Mouse (Mus musculus): ENCODE measurements around the gene Exoc2. TPM values are rescaled to one million over a fixed set of nuclear protein-coding genes. Genes with fewer than 3 reads are reported as not detected.

The Exoc2 gene
- total and polyA plus RNA-seq, 3 experiments, result 22.1 to 26.0 TPM; not detected in 1

GRCm38 (mm10) chr13:30793616-30794015 is 180.3 kb downstream of the Exoc2 start:
- H3K4me3 ChIP-seq (ENCODE audit: control insufficient read depth in 1 of 2, insufficient read depth in 1 of 2, low read depth in 2 of 2, low read length in 2 of 2), result no peak overlapping the region

GRCm38 (mm10) chr13:30793196-30793595 is 180.7 kb downstream of the Exoc2 start:
- Histone ChIP-seq H3K9ac (ENCODE audit: control insufficient read depth, low read depth, low read length, poor library complexity, severe bottlenecking) (no peak overlapping the region), H3K36me3 (ENCODE audit: control insufficient read depth in 1 of 2, insufficient read depth in 2 of 2, low read length in 2 of 2) (no peaks in the 10 kb centered on the region), H3K27ac (ENCODE audit: control insufficient read depth, low read depth, low read length) (no peak overlapping the region), H3K4me3 (ENCODE audit: control insufficient read depth in 1 of 2, insufficient read depth in 1 of 2, low read depth in 2 of 2, low read length in 2 of 2) (no peak overlapping the region), H3K9me3 (replicated peaks; ENCODE audit: insufficient read depth, low read length) (no peaks in the 10 kb centered on the region), H3K27me3 (ENCODE audit: control insufficient read depth in 1 of 2, insufficient read depth in 2 of 2, low read length in 2 of 2) (no peaks in the 10 kb centered on the region), H3K79me2 (ENCODE audit: control insufficient read depth, insufficient read depth, low read length, poor library complexity) (no peaks in the 10 kb centered on the region), H3K4me1 (ENCODE audit: control insufficient read depth in 1 of 2, insufficient read depth in 2 of 2, low read length in 2 of 2) (no peaks in the 10 kb centered on the region)
- no peak for TF ChIP-seq ZNF384 (IDR thresholded peaks at IDR 0.05; ENCODE audit: low read depth, low read length)
- TF ChIP-seq TBP (IDR thresholded peaks at IDR 0.05; ENCODE audit: low read depth, low read length), result no peak
- TF ChIP-seq POLR2AphosphoS5 (IDR thresholded peaks at IDR 0.05; ENCODE audit: borderline replicate concordance, low read depth, low read length), result no peak
- TF ChIP-seq GABPA (IDR thresholded peaks at IDR 0.05; ENCODE audit: low read depth, low read length), result no peak
- no peak for TF ChIP-seq RAD21 (IDR thresholded peaks at IDR 0.05; ENCODE audit: low read depth, low read length)
- TF ChIP-seq UBTF (IDR thresholded peaks at IDR 0.05; ENCODE audit: borderline replicate concordance, insufficient read depth, low read depth, low read length), result no peak
- TF ChIP-seq MAX (IDR thresholded peaks at IDR 0.05; ENCODE audit: low read length), result no peak
- TF ChIP-seq ETS1 (IDR thresholded peaks at IDR 0.05; ENCODE audit: low read depth, low read length), result no peak
- DNase-seq (ENCODE audit: low read depth, low spot score), result no peak

More at GRCm38 (mm10) chr13:30793616-30794015, 180.3 kb downstream of the Exoc2 start:
- Histone ChIP-seq H3K9me3 (replicated peaks; ENCODE audit: insufficient read depth, low read length) (no peaks in the 10 kb centered on the region), H3K79me2 (ENCODE audit: control insufficient read depth, insufficient read depth, low read length, poor library complexity) (no peaks in the 10 kb centered on the region), H3K4me1 (ENCODE audit: control insufficient read depth in 1 of 2, insufficient read depth in 2 of 2, low read length in 2 of 2) (no peaks in the 10 kb centered on the region), H3K9ac (ENCODE audit: control insufficient read depth, low read depth, low read length, poor library complexity, severe bottlenecking) (no peak overlapping the region), H3K27me3 (ENCODE audit: control insufficient read depth in 1 of 2, insufficient read depth in 2 of 2, low read length in 2 of 2) (no peaks in the 10 kb centered on the region), H3K36me3 (ENCODE audit: control insufficient read depth in 1 of 2, insufficient read depth in 2 of 2, low read length in 2 of 2) (no peaks in the 10 kb centered on the region), H3K27ac (ENCODE audit: control insufficient read depth, low read depth, low read length) (no peak overlapping the region)
- DNase-seq (ENCODE audit: low read depth, low spot score), result no peak
- TF ChIP-seq TCF12 (IDR thresholded peaks at IDR 0.05; ENCODE audit: low read depth, low read length) (no peak), MAX (IDR thresholded peaks at IDR 0.05; ENCODE audit: low read length) (no peak), MXI1 (IDR thresholded peaks at IDR 0.05; ENCODE audit: low read depth, low read length) (no peak), KAT2A (conservative IDR thresholded peaks at IDR 0.05; ENCODE audit: low read depth, low read length) (no peak), GABPA (IDR thresholded peaks at IDR 0.05; ENCODE audit: low read depth, low read length) (no peak), ZMIZ1 (IDR thresholded peaks at IDR 0.05; ENCODE audit: low read depth, low read length) (no peak)

- no peak overlapping the region for H3K27ac ChIP-seq (ENCODE audit: control insufficient read depth, low read depth, low read length)
- H3K9me3 ChIP-seq (replicated peaks; ENCODE audit: insufficient read depth, low read length), result no peaks in the 10 kb centered on the region
- no peaks in the 10 kb centered on the region for H3K4me1 ChIP-seq (ENCODE audit: control insufficient read depth in 1 of 2, insufficient read depth in 2 of 2, low read length in 2 of 2)
- H3K36me3 ChIP-seq (ENCODE audit: control insufficient read depth in 1 of 2, insufficient read depth in 2 of 2, low read length in 2 of 2), result no peaks in the 10 kb centered on the region
- no peaks in the 10 kb centered on the region for H3K79me2 ChIP-seq (ENCODE audit: control insufficient read depth, insufficient read depth, low read length, poor library complexity)
- TF ChIP-seq KAT2A (conservative IDR thresholded peaks at IDR 0.05; ENCODE audit: low read depth, low read length) (no peak), RAD21 (IDR thresholded peaks at IDR 0.05; ENCODE audit: low read depth, low read length) (no peak)
- no peak overlapping the region for H3K9ac ChIP-seq (ENCODE audit: control insufficient read depth, low read depth, low read length, poor library complexity, severe bottlenecking)
- no peak overlapping the region for H3K4me3 ChIP-seq (ENCODE audit: control insufficient read depth in 1 of 2, insufficient read depth in 1 of 2, low read depth in 2 of 2, low read length in 2 of 2)
- no peaks in the 10 kb centered on the region for H3K27me3 ChIP-seq (ENCODE audit: control insufficient read depth in 1 of 2, insufficient read depth in 2 of 2, low read length in 2 of 2)
- no peak for DNase-seq (ENCODE audit: low read depth, low spot score)
Measured at GRCm38 (mm10) chr13:30792741-30793140, 181.2 kb downstream of the Exoc2 start.
